Mouse (Mus musculus) liver, embryonic 14.5 days (tissue): Measurements from ENCODE around the gene Gpn1.

Experiments
- CTCF ChIP-seq: IDR thresholded peaks from 2 replicates; pipeline ENCODE4 v1.5.1; 2016; ENCODE audit warnings: antibody characterized with exemption, low read depth, control low read depth
- EP300 ChIP-seq: IDR thresholded peaks from 2 replicates; pipeline ENCODE4 v1.6.1; 2016; ENCODE audit warnings: antibody characterized with exemption, low read depth

- TF ChIP-seq EP300 (no peak), CTCF (no peak)
These were observed at the start of gene Gpn1 for GRCm38 (mm10) chr5:31494513-31495297.
